Mouse (Mus musculus) natural killer cell, adult 2 months (primary cell): ENCODE data around the gene Vac14.

Experiments used
- DNase-seq, 2 experiments: peaks; one replicate each; pipeline ENCODE4 v3.0.0; 2022; ENCODE audit warnings: low spot score in 2 of 2

Gene Vac14

GRCm38 (mm10) chr8:110717131-110717530, 98.7 kb downstream of the Vac14 start:
- no peak for DNase-seq

DNA sequence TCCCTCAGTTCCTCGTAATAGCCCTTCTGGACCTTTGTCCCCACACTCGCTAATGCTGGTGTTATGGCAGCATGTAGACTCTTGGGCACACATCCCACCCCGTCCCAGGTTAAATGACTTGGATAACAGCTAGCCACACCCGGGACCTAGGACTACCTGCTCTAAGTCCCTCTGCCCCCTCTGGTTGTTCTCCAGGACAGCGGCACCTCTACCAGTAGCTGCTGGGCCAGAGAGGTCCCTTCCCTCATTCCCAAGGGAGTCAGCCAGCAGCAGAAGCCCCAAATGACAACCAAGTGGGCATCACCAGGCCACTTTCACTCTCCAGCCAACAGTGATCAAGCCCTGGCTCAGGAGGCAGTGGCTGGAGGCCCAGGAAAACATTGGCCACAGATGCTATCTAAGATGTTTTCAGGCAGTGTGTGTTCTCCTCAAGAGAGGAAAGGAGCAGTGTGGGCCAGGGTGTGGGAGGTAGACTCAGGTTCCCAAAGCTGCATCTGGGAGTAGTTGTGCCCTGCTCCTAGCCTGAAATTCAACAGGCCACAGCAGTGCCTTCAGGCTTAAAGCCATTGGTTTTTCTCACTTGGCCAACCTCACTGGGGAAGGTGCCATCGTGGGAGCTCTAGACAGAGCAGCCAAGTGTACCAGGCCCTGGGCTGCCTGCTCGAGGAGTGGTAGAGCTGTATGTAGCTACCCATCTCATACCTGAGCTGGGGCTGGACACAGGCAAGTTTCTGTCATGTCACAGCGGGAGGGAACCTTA, 100.0 kb downstream of the Vac14 start:
- no peak for DNase-seq

DNA sequence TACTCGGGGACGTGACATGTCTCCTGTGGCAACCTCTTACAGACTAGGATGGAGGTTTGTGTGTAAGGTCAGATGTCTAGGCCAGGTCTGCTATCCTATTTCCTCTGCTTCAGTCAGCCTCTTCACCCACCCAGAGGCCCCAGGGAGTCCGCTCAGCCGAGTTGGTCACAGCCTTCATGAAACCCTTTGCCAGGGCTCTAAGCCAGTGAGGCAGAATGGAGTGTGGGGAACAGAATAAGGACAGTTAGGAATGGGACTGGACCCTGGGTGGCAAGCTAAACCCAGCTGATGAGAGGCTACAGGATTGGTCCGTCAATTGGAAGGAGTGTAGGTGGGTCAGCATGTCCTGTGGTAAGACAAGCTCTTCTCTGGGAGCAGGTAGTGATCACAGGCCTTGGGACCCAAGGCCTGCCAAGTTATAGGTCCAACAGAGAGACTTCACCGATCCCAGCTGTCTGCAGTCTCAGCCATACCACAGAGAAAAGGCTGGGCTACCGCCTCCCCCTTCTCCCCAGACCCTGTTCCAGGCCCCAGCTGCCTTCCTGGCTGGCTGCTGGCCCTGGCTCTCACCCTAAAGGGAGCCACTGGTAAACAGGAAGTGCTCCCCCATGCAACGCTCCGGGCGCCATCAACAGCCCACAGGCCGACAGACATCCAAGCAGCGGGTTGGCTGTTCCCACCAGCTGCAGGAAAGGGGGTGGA, 100.7 kb downstream of the Vac14 start:
- DNase-seq, result no peak

GRCm38 (mm10) chr8:110719898-110720653, 101.7 kb downstream of the Vac14 start:
- DNase-seq, result no peak

GRCm38 (mm10) chr8:110720685-110721598, 102.6 kb downstream of the Vac14 start, which contains the start of gene Mtss1l:
TSS of gene Mtss1l (plus strand) at chr8:110721476.
- DNase-seq, result no peak

GRCm38 (mm10) chr8:110721606-110722413, 103.4 kb downstream of the Vac14 start:
- DNase-seq, result no peak

DNA sequence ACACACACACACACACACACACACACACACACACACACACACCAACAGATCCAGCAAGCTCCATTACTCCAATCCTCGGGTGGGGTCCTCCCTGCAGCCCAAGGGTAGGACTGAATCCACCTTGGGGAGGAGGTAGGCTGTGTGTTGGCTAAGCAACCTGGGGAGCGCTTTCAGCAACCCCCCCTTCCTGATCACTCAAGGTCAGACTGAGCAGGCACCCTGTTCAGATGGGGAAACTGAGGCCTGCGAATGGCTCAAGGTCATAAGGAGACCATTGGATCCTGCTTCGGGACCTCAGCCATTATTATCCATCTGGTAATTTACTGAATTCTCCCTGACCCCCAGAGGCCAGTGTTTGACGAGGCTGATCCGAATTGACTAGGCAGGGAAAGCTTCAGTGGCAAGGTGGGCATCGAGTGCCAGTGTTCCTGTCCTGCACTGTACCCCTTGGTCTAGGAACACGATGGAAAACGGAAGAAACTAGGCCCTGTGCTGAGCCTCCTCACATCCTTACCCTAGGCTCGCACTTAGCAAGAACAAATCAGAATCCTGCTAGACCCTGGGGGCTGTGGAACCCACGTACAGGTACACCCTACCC, 104.1 kb downstream of the Vac14 start:
- no peak for DNase-seq

DNA sequence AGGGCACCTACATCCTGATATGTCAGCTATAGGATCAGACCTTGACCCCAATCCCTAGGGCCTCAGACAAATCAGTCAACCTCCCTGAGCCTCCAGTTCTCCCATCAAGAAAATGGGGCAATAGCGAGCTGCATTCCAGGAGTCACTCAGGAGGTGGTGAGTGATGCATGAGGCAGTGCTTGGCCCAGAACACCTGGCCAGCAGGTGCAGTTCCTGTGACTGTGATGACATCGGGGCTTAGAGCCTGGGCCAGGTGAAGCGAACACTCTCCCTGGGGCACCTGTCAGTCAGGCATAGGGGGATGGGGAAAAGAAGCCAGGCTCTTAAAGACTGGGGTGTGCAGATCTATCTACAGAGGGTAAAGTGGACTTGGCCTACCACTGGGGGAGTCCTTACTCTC, 106.1 kb downstream of the Vac14 start:
- DNase-seq, result no peak

- DNase-seq, result no peak
Observed at GRCm38 (mm10) chr8:110725084-110725838, 106.9 kb downstream of the Vac14 start.

GRCm38 (mm10) chr8:110726893-110727292, 108.5 kb downstream of the Vac14 start:
- peak in 1 of 2 experiments; percentile 21 for DNase-seq

DNA sequence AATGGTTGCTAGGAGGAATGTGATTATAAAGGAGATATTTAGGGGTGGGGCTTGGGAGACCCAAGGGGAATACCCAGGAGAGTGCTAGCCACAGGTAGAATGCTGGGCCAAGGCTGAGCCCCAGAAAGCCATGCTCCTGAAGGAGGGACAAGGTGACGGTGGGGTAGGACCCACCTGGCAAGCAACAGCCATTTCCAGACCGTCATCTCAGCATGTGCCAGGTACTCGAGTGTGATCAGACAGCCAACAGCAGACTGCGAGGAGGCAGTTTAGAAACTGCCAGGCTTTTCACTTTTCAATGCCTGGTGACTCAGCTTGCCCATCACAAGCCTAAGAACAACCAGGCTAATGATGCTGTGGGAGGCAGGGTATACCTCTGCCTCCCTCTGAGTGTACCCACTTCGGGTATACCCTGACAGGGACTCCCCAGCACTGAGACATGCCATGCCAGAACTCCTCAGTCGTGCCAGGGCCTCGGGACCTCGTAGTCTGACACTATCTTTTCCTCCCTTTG, 113.0 kb downstream of the Vac14 start:
- no peak for DNase-seq

- no peak for DNase-seq
Observed at GRCm38 (mm10) chr8:110733036-110733435, 114.7 kb downstream of the Vac14 start.

DNA sequence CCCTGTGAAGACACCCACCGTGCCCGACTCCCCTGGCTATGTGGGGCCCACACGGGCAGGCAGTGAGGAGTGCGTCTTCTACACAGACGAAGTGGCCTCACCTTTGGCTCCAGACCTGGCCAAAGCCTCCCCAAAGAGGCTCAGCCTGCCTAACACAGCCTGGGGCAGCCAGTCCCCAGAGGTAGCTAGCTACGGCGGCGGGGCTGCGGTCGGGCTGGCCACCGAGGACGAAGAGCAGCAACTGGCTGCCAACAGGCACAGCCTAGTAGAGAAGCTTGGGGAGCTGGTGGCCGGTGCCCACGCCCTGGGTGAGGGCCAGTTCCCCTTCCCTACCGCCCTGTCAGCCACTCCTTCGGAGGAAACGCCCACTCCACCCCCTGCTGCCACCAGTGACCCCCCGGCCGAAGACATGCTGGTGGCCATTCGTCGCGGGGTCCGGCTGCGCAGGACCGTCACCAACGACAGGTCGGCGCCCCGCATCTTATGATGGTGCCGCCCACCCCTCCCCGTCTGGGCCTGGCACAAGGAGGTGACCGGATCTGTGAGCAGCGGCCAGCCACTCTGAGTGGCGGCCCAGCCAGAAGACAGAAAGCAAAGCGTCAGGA, 120.3 kb downstream of the Vac14 start:
- DNase-seq, result no peak

GRCm38 (mm10) chr8:110740629-110741175, 122.3 kb downstream of the Vac14 start:
- DNase-seq, result no peak

GRCm38 (mm10) chr8:110741816-110742451, 123.5 kb downstream of the Vac14 start:
- no peak for DNase-seq

DNA sequence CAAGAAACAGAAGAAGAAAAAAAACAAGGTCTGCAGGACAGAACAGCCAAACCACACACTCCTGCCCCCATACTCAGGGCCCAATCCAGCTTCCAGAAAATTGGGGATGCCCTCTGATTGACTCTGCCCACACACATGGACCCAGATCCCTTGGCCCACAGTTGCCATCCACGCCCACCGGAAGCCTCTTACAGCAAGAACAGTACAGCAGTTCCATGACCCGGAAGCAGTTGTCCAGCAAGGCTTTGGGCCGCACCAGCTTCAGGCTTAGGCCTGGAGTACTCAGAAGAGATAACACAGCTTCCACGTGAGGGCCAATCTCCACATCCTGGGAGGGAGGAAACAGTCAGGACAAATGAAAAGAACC, 124.0 kb downstream of the Vac14 start:
- no peak for DNase-seq

GRCm38 (mm10) chr8:110745162-110745561, 126.8 kb downstream of the Vac14 start:
- no peak for DNase-seq

DNA sequence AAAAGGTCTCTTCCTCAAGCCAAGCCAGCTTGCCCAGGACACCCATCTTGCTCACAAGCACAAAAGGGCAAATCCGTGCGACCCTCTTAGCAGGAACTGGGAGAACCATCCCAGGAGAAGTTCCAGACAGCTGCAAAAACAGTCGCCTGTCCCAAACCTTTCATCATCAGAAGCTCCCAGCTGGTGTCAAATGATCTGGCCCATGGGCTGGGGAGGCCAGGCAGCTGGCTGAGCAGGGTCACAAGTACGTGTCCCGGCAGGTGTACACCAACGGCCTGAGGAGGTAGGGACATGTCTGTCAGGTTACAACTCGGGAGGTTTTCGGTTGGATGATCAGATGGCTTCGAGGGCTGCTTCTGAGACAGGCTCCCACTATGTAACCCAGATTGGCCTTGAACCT, 128.3 kb downstream of the Vac14 start:
- no peak for DNase-seq
